Mouse (Mus musculus) adrenal gland, adult 10 weeks (tissue): Measurements from ENCODE around the gene Hemgn. TPM values are rescaled to one million over a fixed set of nuclear protein-coding genes. Genes with fewer than 3 reads are reported as not detected.

Source experiments
- polyA plus RNA-seq: library from polyadenylated mRNA; stranded (reverse); fragments of 350-450 nt; fragmentation: Illumina TruSeq; extraction: RNeasy Lipid Tissue Mini Kit (QIAGEN cat#74804); gene quantifications from one replicate; pipeline ENCODE4 v1.2.3, GENCODE M21; 2014; ENCODE audit warnings: low read depth, low replicate concordance

Gene Hemgn
- polyA plus RNA-seq: not detected

GRCm38 (mm10) chr4:46413406-46413805 is at the start of gene Hemgn:
Gene Hemgn (minus strand): TSS chr4:46413506.

GRCm38 (mm10) chr4:46450519-46451131 is 37.3 kb upstream of the Hemgn start, which contains the start of gene Anp32b:
Gene Anp32b (plus strand): TSS chr4:46450902.

GRCm38 (mm10) chr4:46389013-46389611 is 24.2 kb downstream of the Hemgn start, which contains the start of gene Trmo:
Gene Trmo (minus strand): TSS chr4:46389437.

Other genes starting within 250 kb of the Hemgn start
- 47.8 TPM for gene Xpa, start 217.2 kb downstream of the Hemgn start, polyA plus RNA-seq
- gene Foxe1, start 69.9 kb downstream of the Hemgn start, polyA plus RNA-seq: not detected
- 0.76 TPM for gene Trmo, start 24.1 kb downstream of the Hemgn start, polyA plus RNA-seq
- 301 TPM for gene Anp32b, start 37.4 kb upstream of the Hemgn start, polyA plus RNA-seq
- 2.8 TPM for gene Nans, start 75.7 kb upstream of the Hemgn start, polyA plus RNA-seq
- gene Trim14, start 122.6 kb upstream of the Hemgn start, polyA plus RNA-seq: 5.3 TPM
- gene Coro2a, start 188.7 kb upstream of the Hemgn start, polyA plus RNA-seq: 2.3 TPM
- not detected for gene Tbc1d2, start 236.7 kb upstream of the Hemgn start, polyA plus RNA-seq